Mouse (Mus musculus): Measurements from ENCODE around the gene Snrpd3. TPM values are rescaled to one million over a fixed set of nuclear protein-coding genes. Genes with fewer than 3 reads are reported as not detected.
"Not testable (repeated sequence)": the region's sequence is repeated elsewhere in the genome, so short reads cannot be mapped to it uniquely, and the experiment has no call there.

Snrpd3 gene
- polyA plus RNA-seq, 1 experiment from 2014 or later, result 256 TPM

- peak; percentile 47 for DNase-seq (ENCODE audit: low spot score)
- Histone ChIP-seq H3K4me2 (ENCODE audit: low read depth, severe bottlenecking) (peak overlapping the region; percentile 96), H3K4me3 (ENCODE audit: low read depth, low read length) (peak overlapping the region; percentile 44), H3K4me1 (ENCODE audit: control insufficient read depth, insufficient read depth, low read length) (peaks cover 14% of the 10 kb centered on the region), H3K36me3 (ENCODE audit: control insufficient read depth, insufficient read depth, low read length) (no peaks in the 10 kb centered on the region), H3K9me3 (ENCODE audit: control insufficient read depth, low read length) (no peaks in the 10 kb centered on the region), H3K27ac (replicated peaks; ENCODE audit: low read depth, low read length) (no peak overlapping the region), H3K9ac (ENCODE audit: low read length) (peak overlapping the region; percentile 71; the same call in 1 of the 2 replicates), H3K27me3 (ENCODE audit: control insufficient read depth, insufficient read depth, low read length) (peaks cover 9% of the 10 kb centered on the region; the same call in 1 of the 2 replicates)
- 5% methylated on average over 6 of the region's 6 CpGs for WGBS
- ATAC-seq (ENCODE audit: insufficient number of reproducible peaks, low FRiP score, low TSS enrichment, low read depth), result peak; percentile 25; the same call in 1 of the 2 replicates
Observed at GRCm38 (mm10) chr10:75560549-75560899, 43.2 kb downstream of the Snrpd3 start.

GRCm38 (mm10) chr10:75561071-75561654 lies 43.8 kb downstream of the Snrpd3 start, which contains the start of gene Ggt1:
Gene Ggt1, plus strand, starts transcription at chr10:75561604.
- H3K27ac ChIP-seq (replicated peaks; ENCODE audit: low read depth, low read length), result no peak within 1 kb of the TSS
- peak within 1 kb of the TSS; percentile 96 for H3K4me2 ChIP-seq (ENCODE audit: low read depth, severe bottlenecking)
- ATAC-seq (ENCODE audit: insufficient number of reproducible peaks, low FRiP score, low TSS enrichment, low read depth) (no peak), DNase-seq (ENCODE audit: low spot score) (no peak)
- peak within 1 kb of the TSS; percentile 44; the same call in 1 of the 2 replicates for H3K4me3 ChIP-seq (ENCODE audit: low read depth, low read length)
- H3K9me3 ChIP-seq (ENCODE audit: control insufficient read depth, low read length), result no peaks in the 10 kb centered on the region
- H3K27me3 ChIP-seq (ENCODE audit: control insufficient read depth, insufficient read depth, low read length), result peaks cover 9% of the 10 kb centered on the region; the same call in 1 of the 2 replicates
- 54% methylated on average over 10 of the region's 10 CpGs for WGBS
- H3K9ac ChIP-seq (ENCODE audit: low read length), result peak within 1 kb of the TSS; percentile 71; the same call in 1 of the 2 replicates
- H3K4me1 ChIP-seq (ENCODE audit: control insufficient read depth, insufficient read depth, low read length), result peaks cover 14% of the 10 kb centered on the region
- no peaks in the 10 kb centered on the region for H3K36me3 ChIP-seq (ENCODE audit: control insufficient read depth, insufficient read depth, low read length)

DNA sequence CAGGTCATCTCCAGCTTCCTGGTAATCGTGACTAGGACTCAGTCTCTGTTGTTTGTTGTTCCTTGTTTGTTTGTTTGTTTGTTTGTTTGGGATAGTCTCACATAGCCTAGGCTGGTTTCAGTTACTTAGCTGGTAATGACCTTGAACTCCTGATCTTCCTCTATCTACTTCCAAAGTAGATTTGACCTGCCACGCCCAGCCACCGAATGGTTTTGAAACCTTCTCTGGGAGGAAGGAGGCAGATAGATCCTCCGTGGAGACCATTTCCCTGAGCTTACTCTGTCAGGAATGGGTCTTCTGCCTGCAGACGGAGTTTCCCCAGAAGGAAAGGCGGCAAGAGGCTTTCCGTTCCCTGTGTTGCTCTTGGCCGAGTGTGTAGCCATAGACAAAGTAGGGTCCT lies 45.2 kb downstream of the Snrpd3 start:
- Histone ChIP-seq H3K4me1 (ENCODE audit: control insufficient read depth, insufficient read depth, low read length) (peaks cover 14% of the 10 kb centered on the region), H3K27me3 (ENCODE audit: control insufficient read depth, insufficient read depth, low read length) (peaks cover 9% of the 10 kb centered on the region; the same call in 1 of the 2 replicates), H3K9ac (ENCODE audit: low read length) (no peak overlapping the region), H3K4me2 (ENCODE audit: low read depth, severe bottlenecking) (no peak overlapping the region), H3K9me3 (ENCODE audit: control insufficient read depth, low read length) (no peaks in the 10 kb centered on the region), H3K4me3 (ENCODE audit: low read depth, low read length) (no peak overlapping the region), H3K27ac (replicated peaks; ENCODE audit: low read depth, low read length) (no peak overlapping the region), H3K36me3 (ENCODE audit: control insufficient read depth, insufficient read depth, low read length) (no peaks in the 10 kb centered on the region)
- DNase-seq (ENCODE audit: low spot score) (no peak), ATAC-seq (ENCODE audit: insufficient number of reproducible peaks, low FRiP score, low TSS enrichment, low read depth) (no peak)
- 88% methylated on average over 8 of the region's 8 CpGs for WGBS

DNA sequence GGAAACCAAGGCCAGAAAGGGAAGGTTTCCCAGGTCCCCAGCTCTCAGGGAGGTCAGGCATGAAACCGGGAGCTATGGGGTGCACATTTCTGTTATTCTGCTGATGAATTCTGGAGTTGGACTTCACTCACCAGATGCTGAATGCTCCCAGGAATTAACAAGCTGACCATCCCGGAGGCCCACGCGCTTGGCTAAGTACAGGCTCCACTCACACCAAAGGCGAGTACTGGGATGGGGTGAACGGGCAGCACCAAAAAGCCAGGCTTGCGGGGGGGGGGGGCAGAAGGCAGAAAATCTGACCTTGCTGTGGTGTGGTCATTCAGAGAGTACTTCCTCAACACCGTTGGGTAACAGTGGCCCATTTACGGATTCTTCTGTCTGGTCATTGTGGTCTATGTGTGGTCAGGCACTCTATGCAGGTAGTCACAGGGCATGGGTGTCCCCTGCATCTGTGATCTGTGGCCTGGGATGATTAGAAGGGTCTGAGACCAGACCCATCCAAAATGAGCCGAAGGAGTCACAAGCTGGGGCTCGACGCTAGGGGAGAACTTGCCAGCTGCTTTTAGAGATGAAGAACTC lies 47.4 kb downstream of the Snrpd3 start:
- no peak overlapping the region for H3K4me3 ChIP-seq (ENCODE audit: low read depth, low read length)
- H3K27ac ChIP-seq (replicated peaks; ENCODE audit: low read depth, low read length), result no peak overlapping the region
- H3K36me3 ChIP-seq (ENCODE audit: control insufficient read depth, insufficient read depth, low read length), result no peaks in the 10 kb centered on the region
- no peak for DNase-seq (ENCODE audit: low spot score)
- no peak overlapping the region for H3K4me2 ChIP-seq (ENCODE audit: low read depth, severe bottlenecking)
- ATAC-seq (ENCODE audit: insufficient number of reproducible peaks, low FRiP score, low TSS enrichment, low read depth), result no peak
- 87% methylated on average over 12 of the region's 12 CpGs for WGBS
- H3K4me1 ChIP-seq (ENCODE audit: control insufficient read depth, insufficient read depth, low read length), result peaks cover 10% of the 10 kb centered on the region
- peaks cover 3% of the 10 kb centered on the region; the same call in 1 of the 2 replicates for H3K27me3 ChIP-seq (ENCODE audit: control insufficient read depth, insufficient read depth, low read length)
- no peaks in the 10 kb centered on the region for H3K9me3 ChIP-seq (ENCODE audit: control insufficient read depth, low read length)
- H3K9ac ChIP-seq (ENCODE audit: low read length), result no peak overlapping the region

- H3K4me2 ChIP-seq (ENCODE audit: low read depth, severe bottlenecking), result no peak overlapping the region
- 70% methylated on average over 6 of the region's 6 CpGs for WGBS
Observed at GRCm38 (mm10) chr10:75565436-75565835, 48.1 kb downstream of the Snrpd3 start.

GRCm38 (mm10) chr10:75565906-75566305 lies 48.6 kb downstream of the Snrpd3 start:
- H3K36me3 ChIP-seq (ENCODE audit: control insufficient read depth, insufficient read depth, low read length), result no peaks in the 10 kb centered on the region
- peaks cover 5% of the 10 kb centered on the region; the same call in 1 of the 2 replicates for H3K4me1 ChIP-seq (ENCODE audit: control insufficient read depth, insufficient read depth, low read length)
- no peaks in the 10 kb centered on the region for H3K9me3 ChIP-seq (ENCODE audit: control insufficient read depth, low read length)
- ATAC-seq (ENCODE audit: insufficient number of reproducible peaks, low FRiP score, low TSS enrichment, low read depth), result no peak
- DNase-seq (ENCODE audit: low spot score), result no peak
- H3K27ac ChIP-seq (replicated peaks; ENCODE audit: low read depth, low read length), result no peak overlapping the region
- peaks cover 3% of the 10 kb centered on the region; the same call in 1 of the 2 replicates for H3K27me3 ChIP-seq (ENCODE audit: control insufficient read depth, insufficient read depth, low read length)
- WGBS, result 71% methylated on average over 7 of the region's 7 CpGs
- no peak overlapping the region for H3K4me3 ChIP-seq (ENCODE audit: low read depth, low read length)
- no peak overlapping the region for H3K9ac ChIP-seq (ENCODE audit: low read length)
- H3K4me2 ChIP-seq (ENCODE audit: low read depth, severe bottlenecking), result no peak overlapping the region

More at GRCm38 (mm10) chr10:75565436-75565835, 48.1 kb downstream of the Snrpd3 start:
- ATAC-seq (ENCODE audit: insufficient number of reproducible peaks, low FRiP score, low TSS enrichment, low read depth), result no peak
- no peaks in the 10 kb centered on the region for H3K36me3 ChIP-seq (ENCODE audit: control insufficient read depth, insufficient read depth, low read length)
- no peak overlapping the region for H3K27ac ChIP-seq (replicated peaks; ENCODE audit: low read depth, low read length)
- peaks cover 3% of the 10 kb centered on the region; the same call in 1 of the 2 replicates for H3K27me3 ChIP-seq (ENCODE audit: control insufficient read depth, insufficient read depth, low read length)
- no peak for DNase-seq (ENCODE audit: low spot score)
- H3K9ac ChIP-seq (ENCODE audit: low read length), result no peak overlapping the region
- no peaks in the 10 kb centered on the region for H3K9me3 ChIP-seq (ENCODE audit: control insufficient read depth, low read length)
- peaks cover 5% of the 10 kb centered on the region for H3K4me1 ChIP-seq (ENCODE audit: control insufficient read depth, insufficient read depth, low read length)
- H3K4me3 ChIP-seq (ENCODE audit: low read depth, low read length), result no peak overlapping the region

DNA sequence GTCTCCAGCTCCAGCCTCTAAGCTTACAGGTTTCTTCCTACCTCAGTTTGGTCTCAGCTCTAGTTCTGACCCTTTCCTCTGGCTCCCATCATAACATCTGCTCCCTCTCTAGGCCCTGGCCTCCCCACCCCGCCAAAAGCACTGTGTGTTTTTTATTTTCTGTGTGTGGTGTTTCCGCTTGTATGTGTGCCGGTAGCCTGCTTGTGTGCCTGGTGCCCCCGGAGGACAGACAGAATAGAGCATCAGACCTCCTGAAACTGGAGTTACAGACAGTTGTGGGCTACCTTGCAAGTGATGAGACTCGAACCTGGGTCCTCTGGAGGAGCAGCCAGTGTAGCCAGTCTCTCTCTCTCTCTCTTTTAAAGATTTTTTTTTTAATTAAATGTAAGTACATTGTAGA lies 49.0 kb downstream of the Snrpd3 start:
- no peaks in the 10 kb centered on the region for H3K36me3 ChIP-seq (ENCODE audit: control insufficient read depth, insufficient read depth, low read length)
- no peaks in the 10 kb centered on the region for H3K9me3 ChIP-seq (ENCODE audit: control insufficient read depth, low read length)
- no peak overlapping the region for H3K4me2 ChIP-seq (ENCODE audit: low read depth, severe bottlenecking)
- no peak overlapping the region for H3K27ac ChIP-seq (replicated peaks; ENCODE audit: low read depth, low read length)
- peaks cover 9% of the 10 kb centered on the region for H3K4me1 ChIP-seq (ENCODE audit: control insufficient read depth, insufficient read depth, low read length)
- WGBS, result 80% methylated on average over 5 of the region's 5 CpGs
- no peak overlapping the region for H3K4me3 ChIP-seq (ENCODE audit: low read depth, low read length)
- H3K27me3 ChIP-seq (ENCODE audit: control insufficient read depth, insufficient read depth, low read length), result no peaks in the 10 kb centered on the region
- no peak for ATAC-seq (ENCODE audit: insufficient number of reproducible peaks, low FRiP score, low TSS enrichment, low read depth)
- no peak for DNase-seq (ENCODE audit: low spot score)
- H3K9ac ChIP-seq (ENCODE audit: low read length), result no peak overlapping the region

DNA sequence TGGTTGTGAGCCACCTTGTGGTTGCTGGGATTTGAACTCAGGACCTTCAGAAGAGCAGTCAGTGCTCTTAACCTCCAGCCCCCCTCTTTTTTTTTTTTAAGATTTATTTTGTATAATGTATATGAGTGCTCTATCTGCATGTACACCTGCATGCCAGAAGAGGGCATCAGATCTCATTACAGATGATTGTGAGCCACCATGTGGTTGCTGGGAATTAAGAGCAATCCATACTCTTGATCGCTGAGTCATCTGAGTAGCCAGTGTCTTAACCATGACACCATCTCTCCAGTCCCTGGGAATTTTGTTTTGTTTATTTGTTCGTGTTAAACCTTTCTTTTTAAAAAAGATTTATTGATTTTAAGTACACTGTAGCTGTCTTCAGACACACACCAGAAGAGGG lies 49.4 kb downstream of the Snrpd3 start:
- H3K27me3 ChIP-seq (ENCODE audit: control insufficient read depth, insufficient read depth, low read length); ATAC-seq (ENCODE audit: insufficient number of reproducible peaks, low FRiP score, low TSS enrichment, low read depth); H3K4me2 ChIP-seq (ENCODE audit: low read depth, severe bottlenecking); H3K9me3 ChIP-seq (ENCODE audit: control insufficient read depth, low read length); DNase-seq (ENCODE audit: low spot score); H3K4me3 ChIP-seq (ENCODE audit: low read depth, low read length); H3K9ac ChIP-seq (ENCODE audit: low read length); H3K27ac ChIP-seq (replicated peaks; ENCODE audit: low read depth, low read length); H3K36me3 ChIP-seq (ENCODE audit: control insufficient read depth, insufficient read depth, low read length); H3K4me1 ChIP-seq (ENCODE audit: control insufficient read depth, insufficient read depth, low read length): not testable (repeated sequence)
- 79% methylated on average over 2 of the region's 2 CpGs for WGBS

Measured in limb, embryonic 11.5 days (tissue).